Mouse (Mus musculus) midbrain, embryonic 15.5 days (tissue): ENCODE results near the gene Zfp868. TPM values are rescaled to one million over a fixed set of nuclear protein-coding genes. Genes with fewer than 3 reads are reported as not detected.
"Not testable (repeated sequence)": the region's sequence is repeated elsewhere in the genome, so short reads cannot be mapped to it uniquely, and the experiment has no call there.

Experiments used
- ATAC-seq: fragments of 200-750 bp; cut with Nextera tagmentation; replicated peaks from 2 replicates; pipeline ENCODE4 v1.8.0; 2017; ENCODE audit warnings: moderate TSS enrichment
- H3K27ac ChIP-seq: fragments of 300-500 bp; sonication (generic); 2 replicates; pipeline ENCODE4 v1.5.1; 2015; ENCODE audit warnings: mild to moderate bottlenecking, inconsistent platforms
- H3K27me3 ChIP-seq: fragments of 300-500 bp; sonication (generic); replicated peaks from 2 replicates; pipeline ENCODE4 v1.6.1; 2015; ENCODE audit warnings: inconsistent platforms
- H3K36me3 ChIP-seq: fragments of 300-500 bp; sonication (generic); replicated peaks from 2 replicates; pipeline ENCODE4 v1.6.1; 2015; ENCODE audit warnings: inconsistent platforms
- H3K4me1 ChIP-seq: fragments of 300-500 bp; sonication (generic); 2 replicates; pipeline ENCODE4 v1.6.1; 2015; ENCODE audit warnings: inconsistent platforms
- H3K4me2 ChIP-seq: fragments of 300-500 bp; sonication (generic); 2 replicates; pipeline ENCODE4 v1.6.1; 2015; ENCODE audit warnings: inconsistent platforms, mild to moderate bottlenecking, moderate library complexity
- H3K4me3 ChIP-seq: fragments of 300-500 bp; sonication (generic); 2 replicates; pipeline ENCODE4 v1.5.1; 2015; ENCODE audit warnings: mild to moderate bottlenecking, inconsistent platforms
- H3K9ac ChIP-seq: fragments of 300-500 bp; sonication (generic); 2 replicates; pipeline ENCODE4 v1.6.1; 2015; ENCODE audit warnings: mild to moderate bottlenecking, inconsistent platforms
- H3K9me3 ChIP-seq: fragments of 300-500 bp; sonication (generic); 2 replicates; pipeline ENCODE4 v1.6.1; 2016; ENCODE audit warnings: inconsistent platforms
- WGBS: fragments of 180-500 bp; shearing (Covaris S2); methylation state at CpG from one replicate; pipeline ENCODE4 v1.1.7; 2015; ENCODE audit warnings: mixed read lengths; 5-methylcytosine and 5-hydroxymethylcytosine counted together
- polyA plus RNA-seq: library from polyadenylated mRNA; unstranded; fragments of >200 nt; fragmentation: Nextera tagmentation; extraction: Ambion mirVana; gene quantifications from 2 replicates; pipeline ENCODE4 v1.2.1, GENCODE M21; 2015

Gene Zfp868
- polyA plus RNA-seq = 39.5 and 41.8 TPM in 2 replicates

DNA sequence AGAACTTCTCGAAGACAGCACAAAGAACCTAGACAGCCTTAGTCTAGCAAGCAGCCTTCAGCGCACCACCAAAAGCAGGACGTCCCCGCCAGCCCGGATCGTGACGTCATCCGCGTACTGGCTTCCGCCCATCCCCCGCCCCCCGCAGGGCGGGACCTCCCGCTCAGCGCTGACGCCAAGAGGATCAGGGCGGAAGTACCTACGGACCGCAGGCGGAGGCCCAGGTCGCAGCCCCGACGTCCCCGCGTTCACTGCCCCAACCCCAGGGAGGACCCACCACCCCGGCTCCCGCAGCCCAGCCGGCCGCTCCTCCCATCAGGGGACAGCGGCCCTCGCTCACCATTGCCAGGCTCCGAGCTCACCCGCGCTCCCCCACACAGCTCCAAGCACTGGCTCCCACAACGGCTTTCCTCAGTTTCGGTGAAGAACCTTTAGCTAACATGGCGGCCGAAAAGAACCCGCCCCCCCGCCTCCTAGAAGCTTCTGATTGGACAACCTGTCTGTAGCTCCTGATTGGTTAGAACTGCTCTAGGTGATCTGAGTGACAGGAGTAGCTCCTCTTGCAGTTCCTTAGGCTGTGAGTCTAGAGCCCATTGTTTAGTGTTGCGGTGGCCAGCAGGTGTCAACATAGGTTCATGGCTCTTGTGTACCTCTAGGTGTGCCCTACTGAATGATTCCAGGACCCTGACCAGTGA lies at the start of gene Zfp868:
TSS of gene Zfp868 (minus strand) at position 454 of the 695 bp plus-strand sequence.
- Histone ChIP-seq H3K4me3 (peak within 1 kb of the TSS; percentile 86), H3K27ac (peak within 1 kb of the TSS; percentile 100), H3K4me2 (peak within 1 kb of the TSS; percentile 52), H3K9me3 (no peaks in the 10 kb centered on the region), H3K27me3 (no peaks in the 10 kb centered on the region), H3K4me1 (peaks cover 14% of the 10 kb centered on the region), H3K36me3 (no peaks in the 10 kb centered on the region), H3K9ac (peak within 1 kb of the TSS; percentile 93)
- ATAC-seq = peak; percentile 100
- under 1% methylated on average over 41 of the region's 41 CpGs for WGBS

DNA sequence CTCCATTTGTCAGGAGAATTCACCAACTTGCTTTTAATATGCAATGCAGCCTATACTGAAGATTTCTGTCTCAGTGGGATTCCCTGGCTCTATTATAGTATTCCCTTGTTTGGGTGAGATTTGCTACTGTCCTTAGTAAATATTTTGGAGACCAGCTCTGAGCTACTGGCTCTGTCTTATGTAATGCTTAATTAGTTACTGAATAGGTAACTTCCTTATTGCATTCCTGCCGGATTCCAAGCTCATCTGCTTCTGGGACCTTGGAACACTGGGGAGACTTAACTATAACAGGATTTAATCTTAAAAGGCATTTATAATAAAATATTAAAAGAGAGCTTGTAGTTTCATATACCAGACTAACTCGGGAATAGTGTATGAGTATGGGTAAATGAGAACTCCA lies 39.7 kb upstream of the Zfp868 start:
- not testable (repeated sequence) for H3K4me3 ChIP-seq, H3K9me3 ChIP-seq, H3K9ac ChIP-seq, H3K27me3 ChIP-seq, ATAC-seq, H3K4me1 ChIP-seq, H3K27ac ChIP-seq, H3K4me2 ChIP-seq
- peaks cover 26% of the 10 kb centered on the region for H3K36me3 ChIP-seq
- WGBS = 81% methylated on average over 2 of the region's 2 CpGs

DNA sequence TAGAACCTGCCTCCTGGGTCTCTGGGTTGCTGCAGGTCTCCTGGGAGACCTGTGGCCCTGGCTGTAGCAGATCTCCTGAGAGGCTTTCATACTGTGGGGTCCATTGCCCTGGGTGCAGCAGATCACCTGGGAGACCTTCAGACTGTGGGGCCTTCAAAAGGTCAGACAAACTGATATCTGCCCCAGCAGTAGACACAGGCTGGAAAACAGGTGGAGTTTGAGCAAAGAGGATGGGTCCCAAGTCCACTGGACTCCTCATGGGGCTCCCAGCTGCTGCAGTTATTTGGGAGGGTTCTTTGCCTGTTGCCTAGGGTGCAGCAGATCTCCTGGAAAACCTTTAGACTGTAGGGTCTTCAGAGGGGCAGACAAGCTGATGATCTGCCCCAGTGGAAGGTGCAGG lies 35.9 kb upstream of the Zfp868 start:
- peaks cover 29% of the 10 kb centered on the region for H3K36me3 ChIP-seq
- H3K4me3 ChIP-seq = no peak overlapping the region
- no peaks in the 10 kb centered on the region for H3K4me1 ChIP-seq
- H3K27me3 ChIP-seq = no peaks in the 10 kb centered on the region
- no peak overlapping the region for H3K9ac ChIP-seq
- ATAC-seq = no peak
- peaks cover 3% of the 10 kb centered on the region; the same call in 1 of the 2 replicates for H3K9me3 ChIP-seq
- no peak overlapping the region for H3K4me2 ChIP-seq
- H3K27ac ChIP-seq = no peak overlapping the region

DNA sequence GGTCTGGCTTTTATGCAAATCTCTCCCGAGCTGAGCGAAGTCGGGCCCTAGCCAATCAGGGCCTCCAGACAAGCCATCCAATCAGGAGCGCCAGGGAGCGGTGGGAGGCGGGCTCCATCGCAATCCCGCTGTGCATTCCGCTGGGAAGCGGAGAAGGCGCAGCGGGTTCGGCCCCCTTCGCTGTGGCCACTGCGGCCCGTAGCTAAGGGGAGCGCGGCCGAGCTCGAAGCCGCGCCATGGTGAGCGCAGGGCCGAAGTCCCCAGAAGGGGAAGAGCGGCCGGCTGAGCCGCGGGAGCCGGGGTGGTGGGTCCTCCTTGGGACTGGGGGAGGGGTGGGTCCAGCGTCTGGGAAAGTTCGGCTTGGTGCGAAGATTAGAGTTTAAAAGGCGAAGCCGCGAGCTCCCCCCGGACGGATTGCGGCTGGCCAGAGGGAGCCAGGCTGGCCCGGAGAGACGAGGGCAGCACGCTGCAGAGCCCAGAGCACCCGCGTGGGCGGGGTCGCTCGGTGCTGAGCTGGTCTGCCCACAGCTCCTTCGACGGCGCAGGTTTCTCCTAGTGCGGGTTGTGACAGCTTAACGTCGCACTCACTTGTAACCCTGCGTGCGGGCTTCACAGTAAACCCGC lies 29.1 kb upstream of the Zfp868 start, which contains the start of gene Zfp964:
TSS of gene Zfp964 (plus strand) at position 122 of the 624 bp plus-strand sequence.
- Histone ChIP-seq H3K4me3 (peak within 1 kb of the TSS; percentile 71), H3K4me2 (peak within 1 kb of the TSS; percentile 72), H3K9ac (peak within 1 kb of the TSS; percentile 62), H3K27ac (peak within 1 kb of the TSS; percentile 90), H3K4me1 (peaks cover 11% of the 10 kb centered on the region), H3K27me3 (no peaks in the 10 kb centered on the region), H3K36me3 (no peaks in the 10 kb centered on the region), H3K9me3 (no peaks in the 10 kb centered on the region)
- WGBS = under 1% methylated on average over 51 of the region's 55 CpGs
- peak; percentile 100 for ATAC-seq

DNA sequence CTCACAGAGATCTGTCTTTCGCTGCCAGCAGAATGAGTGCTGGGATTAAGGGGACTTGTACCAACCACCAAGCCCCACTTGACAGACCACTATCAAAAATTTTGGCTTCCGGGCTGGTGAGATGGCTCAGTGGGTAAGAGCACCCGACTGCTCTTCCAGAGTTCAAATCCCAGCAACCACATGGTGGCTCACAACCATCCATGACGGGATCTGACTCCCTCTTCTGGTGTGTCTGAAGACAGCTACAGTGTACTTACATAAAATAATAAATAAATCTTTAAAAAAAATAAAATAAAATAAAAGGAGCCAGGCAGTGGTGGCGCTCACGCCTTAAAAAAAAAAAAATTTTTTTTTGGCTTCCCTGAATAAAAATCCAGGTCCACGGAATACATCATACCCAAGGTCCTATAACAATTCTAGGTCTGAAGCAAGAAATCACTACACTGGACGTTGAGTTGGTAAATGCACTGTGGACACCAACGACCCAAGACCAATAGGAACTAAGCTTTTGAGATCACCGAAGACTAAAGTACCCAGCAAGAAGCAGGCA lies 28.5 kb upstream of the Zfp868 start:
- no peaks in the 10 kb centered on the region for H3K27me3 ChIP-seq
- H3K9me3 ChIP-seq = no peaks in the 10 kb centered on the region
- no peaks in the 10 kb centered on the region for H3K36me3 ChIP-seq
- WGBS = 45% methylated on average over 10 of the region's 10 CpGs
- H3K4me1 ChIP-seq = peaks cover 11% of the 10 kb centered on the region
- ATAC-seq = peak; percentile 28; the same call in 1 of the 2 replicates
- peak overlapping the region; percentile 90 for H3K27ac ChIP-seq
- H3K4me3 ChIP-seq = peak overlapping the region; percentile 71
- H3K9ac ChIP-seq = peak overlapping the region; percentile 62; the same call in 1 of the 2 replicates
- peak overlapping the region; percentile 72 for H3K4me2 ChIP-seq

DNA sequence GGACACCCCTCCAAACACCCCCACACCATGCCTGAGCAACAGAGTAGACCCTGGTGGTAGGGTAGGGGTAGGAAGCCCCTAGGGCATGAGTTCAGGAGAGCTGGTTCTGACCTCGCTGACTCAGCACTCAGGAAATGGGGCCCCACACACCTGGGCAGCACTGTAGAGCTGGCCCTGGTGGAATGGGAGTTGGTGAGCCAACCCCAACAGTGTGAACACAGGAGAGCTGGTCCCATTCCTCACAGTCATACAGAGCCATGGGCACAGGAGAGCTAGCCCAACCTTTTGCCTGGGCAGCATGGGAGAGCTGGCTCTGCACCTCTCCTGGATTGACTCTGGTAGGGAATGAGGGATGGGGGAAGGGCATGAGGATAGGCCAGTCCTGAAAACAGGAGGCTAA lies 7.3 kb downstream of the Zfp868 start:
- Histone ChIP-seq H3K4me2 (no peak overlapping the region), H3K4me1 (peaks cover 2% of the 10 kb centered on the region; the same call in 1 of the 2 replicates), H3K36me3 (peaks cover 25% of the 10 kb centered on the region), H3K9ac (no peak overlapping the region), H3K27ac (no peak overlapping the region), H3K9me3 (no peaks in the 10 kb centered on the region), H3K4me3 (no peak overlapping the region), H3K27me3 (no peaks in the 10 kb centered on the region)
- WGBS = 86% methylated on average over 1 of the region's 1 CpGs
- peak; percentile 52; the same call in 1 of the 2 replicates for ATAC-seq

DNA sequence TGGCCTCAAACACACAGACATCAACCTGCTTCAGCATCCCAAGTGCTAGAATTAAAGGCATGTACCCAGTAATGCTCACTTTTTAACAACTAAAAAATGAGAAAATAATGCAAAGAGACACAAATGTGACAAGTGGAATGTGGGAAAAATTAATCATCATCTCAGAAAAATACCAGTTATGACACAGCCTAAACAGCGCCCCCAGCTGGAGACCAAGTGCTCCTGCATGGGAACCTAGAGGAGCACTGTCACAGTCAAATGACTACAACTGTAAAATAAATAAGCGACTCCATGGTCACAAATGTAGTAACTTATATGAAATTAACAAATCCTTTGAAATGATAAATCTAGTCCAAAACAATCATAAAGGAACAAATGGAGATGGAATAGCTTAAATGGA lies 10.7 kb downstream of the Zfp868 start:
- no peak overlapping the region for H3K4me3 ChIP-seq
- 63% methylated on average over 2 of the region's 2 CpGs for WGBS
- ATAC-seq = no peak
- H3K36me3 ChIP-seq = peaks cover 50% of the 10 kb centered on the region
- no peaks in the 10 kb centered on the region for H3K27me3 ChIP-seq
- H3K27ac ChIP-seq = no peak overlapping the region
- H3K9ac ChIP-seq = no peak overlapping the region
- H3K4me1 ChIP-seq = no peaks in the 10 kb centered on the region
- H3K4me2 ChIP-seq = no peak overlapping the region
- no peaks in the 10 kb centered on the region for H3K9me3 ChIP-seq

DNA sequence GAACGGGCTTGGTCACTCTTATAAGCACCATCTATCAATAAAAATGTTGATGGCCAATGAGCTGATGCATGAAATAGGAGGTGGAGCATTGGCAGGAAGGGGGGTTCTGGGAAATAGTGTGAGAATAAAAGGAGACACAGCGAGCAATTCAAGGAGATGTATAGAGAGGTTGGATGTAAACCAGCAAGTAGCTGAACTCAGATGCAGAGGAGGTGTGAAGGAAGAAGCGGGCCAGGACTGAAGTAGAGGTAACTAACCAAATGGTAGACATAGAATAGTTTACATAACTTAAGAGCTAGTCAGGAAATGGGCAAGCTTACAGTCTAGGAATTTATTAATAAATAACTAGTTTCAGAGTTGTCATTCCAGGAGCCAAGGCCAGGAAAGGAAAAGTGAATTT lies 27.8 kb downstream of the Zfp868 start:
- ATAC-seq, H3K4me1 ChIP-seq, H3K36me3 ChIP-seq, H3K4me2 ChIP-seq, H3K27me3 ChIP-seq, H3K9ac ChIP-seq, H3K27ac ChIP-seq, H3K9me3 ChIP-seq, H3K4me3 ChIP-seq: not testable (repeated sequence)
- WGBS = 88% methylated on average over 3 of the region's 3 CpGs

DNA sequence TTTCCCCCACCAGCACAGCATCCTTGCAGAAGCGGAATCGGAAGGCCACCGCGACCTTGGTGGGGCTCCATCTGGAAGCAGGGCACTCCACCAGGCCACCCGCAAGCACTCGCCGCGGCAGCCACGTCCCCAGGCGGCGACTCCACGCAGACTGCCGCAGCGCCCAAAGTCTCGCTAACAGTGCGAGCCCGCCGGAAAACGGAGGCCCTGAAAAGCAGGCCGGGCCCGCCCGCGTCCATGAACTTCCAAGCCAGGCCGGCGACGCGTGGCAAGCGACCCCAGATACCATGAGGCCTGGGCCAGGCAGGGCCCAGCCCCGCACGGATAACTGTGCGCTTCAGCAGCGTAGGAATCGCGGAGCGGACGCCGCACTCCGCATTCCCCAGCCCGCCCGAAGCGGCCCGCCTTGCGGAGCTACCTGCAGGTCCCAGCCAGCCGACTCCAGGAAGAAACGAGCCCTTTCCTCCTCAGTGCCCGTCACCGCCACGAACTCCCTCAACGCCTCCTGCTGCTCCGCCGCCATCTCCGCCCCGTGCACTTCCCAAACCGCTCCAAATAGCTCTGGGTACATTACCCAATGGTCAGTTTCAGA lies 40.6 kb downstream of the Zfp868 start:
- peak overlapping the region; percentile 55 for H3K4me3 ChIP-seq
- H3K27ac ChIP-seq = peak overlapping the region; percentile 55
- no peaks in the 10 kb centered on the region for H3K36me3 ChIP-seq
- H3K9ac ChIP-seq = peak overlapping the region; percentile 63
- H3K4me2 ChIP-seq = peak overlapping the region; percentile 96
- H3K9me3 ChIP-seq = no peaks in the 10 kb centered on the region
- ATAC-seq = peak; percentile 90
- under 1% methylated on average over 54 of the region's 54 CpGs for WGBS
- no peaks in the 10 kb centered on the region for H3K27me3 ChIP-seq
- H3K4me1 ChIP-seq = no peaks in the 10 kb centered on the region; the same call in 1 of the 2 replicates

DNA sequence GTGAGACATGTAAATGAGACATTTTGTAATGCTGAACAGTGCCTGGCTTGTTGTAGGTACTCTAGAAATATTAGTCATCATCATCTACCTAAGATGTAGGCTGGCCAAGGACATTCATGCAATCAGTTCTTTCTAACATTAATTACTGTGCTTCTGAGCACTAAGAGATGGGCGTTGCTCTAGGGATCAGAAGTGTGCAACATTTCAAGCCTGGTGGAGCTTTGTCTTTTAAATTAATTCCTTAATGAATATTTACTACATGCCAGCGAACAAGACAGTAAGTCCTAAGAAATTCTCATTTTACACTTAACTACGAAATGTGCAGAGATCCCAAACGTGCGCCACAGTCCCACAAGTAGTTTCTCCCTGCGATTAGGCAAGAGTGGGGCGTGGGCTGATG lies 41.1 kb downstream of the Zfp868 start:
- 13% methylated on average over 7 of the region's 7 CpGs for WGBS
- not testable (repeated sequence) for ATAC-seq, H3K4me1 ChIP-seq, H3K36me3 ChIP-seq, H3K27me3 ChIP-seq, H3K9me3 ChIP-seq
- Histone ChIP-seq H3K9ac (peak overlapping the region; percentile 63), H3K4me3 (peak overlapping the region; percentile 55), H3K4me2 (peak overlapping the region; percentile 96), H3K27ac (peak overlapping the region; percentile 55; the same call in 1 of the 2 replicates)
